Mouse (Mus musculus) testis, adult 2 months (tissue): ENCODE results near the gene Fbxw21.

Experiments
- CTCF ChIP-seq: fragments of 200-500 bp; IDR thresholded peaks from 2 replicates; pipeline ENCODE4 v1.5.1; 2012; ENCODE audit warnings: low read depth, mild to moderate bottlenecking, inconsistent platforms, low read length, moderate library complexity; ENCODE audit not compliant: control insufficient read depth, insufficient read depth, insufficient replicate concordance
- POLR2A ChIP-seq: fragments of 200-500 bp; IDR thresholded peaks from 2 replicates; pipeline ENCODE4 v1.6.1; 2012; ENCODE audit warnings: low read depth, mild to moderate bottlenecking, inconsistent platforms, low read length, moderate library complexity; ENCODE audit not compliant: control insufficient read depth

DNA sequence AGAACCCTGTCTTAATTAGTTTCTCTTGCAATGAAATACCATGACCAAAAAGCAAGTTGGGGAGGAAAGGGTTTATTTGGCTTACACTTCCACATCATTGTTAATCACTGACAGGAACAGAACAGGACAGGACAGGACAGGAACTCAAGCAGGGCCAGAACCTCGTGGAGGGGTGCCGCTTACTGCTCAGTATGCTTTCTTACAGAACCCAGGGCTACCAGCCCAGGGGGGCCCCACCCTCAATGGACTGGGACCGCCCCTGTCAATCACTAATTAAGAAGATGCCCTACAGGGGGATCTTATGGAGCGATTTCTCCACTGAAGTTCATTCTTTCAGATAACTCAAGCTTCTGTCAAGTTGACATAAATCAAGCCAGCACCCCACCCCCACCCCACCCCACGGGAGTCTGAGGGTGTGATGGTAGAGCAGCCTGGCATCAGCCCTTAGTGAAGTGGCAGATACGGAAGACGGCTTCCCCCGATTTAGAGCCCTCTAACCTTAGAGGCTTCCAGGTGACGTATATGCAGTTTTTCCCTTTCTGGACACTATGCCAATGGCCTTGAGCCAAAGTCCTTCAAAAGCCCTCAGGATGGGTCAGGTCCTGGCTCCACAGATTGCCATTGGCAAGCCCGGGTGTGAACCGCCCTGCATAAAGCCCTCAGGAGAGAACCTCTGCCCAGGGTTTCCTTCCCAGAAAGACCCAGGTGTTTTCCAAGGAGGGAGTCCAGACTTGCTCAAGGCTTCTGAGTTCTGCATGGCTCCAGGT, 67.9 kb downstream of the Fbxw21 start:
- TF ChIP-seq CTCF: no peak
- TF ChIP-seq POLR2A: no peak
